Mouse (Mus musculus): Measurements from ENCODE around the gene Abca5. TPM values are rescaled to one million over a fixed set of nuclear protein-coding genes. Genes with fewer than 3 reads are reported as not detected.

Gene Abca5
- polyA plus RNA-seq, 1 experiment, result 15.7 TPM

DNA sequence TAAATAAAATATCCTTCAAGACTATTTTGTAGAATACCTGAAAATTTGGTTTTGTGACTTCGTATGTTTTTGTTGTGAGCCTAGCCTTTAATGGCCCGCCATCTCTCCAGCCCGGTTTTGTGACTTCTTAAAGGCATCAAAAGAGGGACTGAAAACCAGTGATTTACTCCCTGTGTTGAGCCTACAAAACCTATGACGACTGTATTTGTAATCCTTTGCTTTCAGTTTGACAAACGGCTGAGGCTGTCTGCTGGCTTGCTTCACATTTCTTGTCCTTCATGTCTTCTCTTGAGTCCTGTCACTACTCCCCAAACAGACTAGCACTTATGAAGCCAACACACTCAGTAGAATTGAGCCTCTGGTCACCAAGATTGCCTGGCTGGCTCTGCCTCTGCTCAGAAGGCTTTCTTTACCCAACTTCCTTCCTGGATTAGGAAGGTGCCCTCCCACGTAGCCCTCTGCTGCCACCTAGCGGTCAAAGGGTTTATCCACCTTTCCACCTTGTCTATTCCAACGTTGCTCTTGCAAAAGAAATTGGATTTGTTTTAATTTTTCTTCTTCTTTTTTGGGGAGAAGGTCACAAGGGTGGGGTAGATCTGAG is 69.2 kb downstream of the Abca5 start:
- DNase-seq, result peak; percentile 65 to 83
- 48% methylated on average over 8 of the region's 8 CpGs for WGBS
- no peak overlapping the region for H3K27ac ChIP-seq (ENCODE audit: insufficient read depth, low read length)
- TF ChIP-seq CTCF (IDR thresholded peaks at IDR 0.05; ENCODE audit: borderline replicate concordance, insufficient read depth, low read depth, low read length) (peak; percentile 94), POLR2A (IDR thresholded peaks at IDR 0.05; ENCODE audit: borderline replicate concordance, insufficient read depth, low read length) (no peak)
- no peaks in the 10 kb centered on the region for H3K27me3 ChIP-seq (ENCODE audit: control insufficient read depth, insufficient read depth, low read length)
- H3K4me3 ChIP-seq (replicated peaks; ENCODE audit: insufficient read depth, low read depth, low read length), result no peak overlapping the region
- peaks cover 5% of the 10 kb centered on the region for H3K4me1 ChIP-seq (ENCODE audit: control insufficient read depth, insufficient read depth, low read length)

DNA sequence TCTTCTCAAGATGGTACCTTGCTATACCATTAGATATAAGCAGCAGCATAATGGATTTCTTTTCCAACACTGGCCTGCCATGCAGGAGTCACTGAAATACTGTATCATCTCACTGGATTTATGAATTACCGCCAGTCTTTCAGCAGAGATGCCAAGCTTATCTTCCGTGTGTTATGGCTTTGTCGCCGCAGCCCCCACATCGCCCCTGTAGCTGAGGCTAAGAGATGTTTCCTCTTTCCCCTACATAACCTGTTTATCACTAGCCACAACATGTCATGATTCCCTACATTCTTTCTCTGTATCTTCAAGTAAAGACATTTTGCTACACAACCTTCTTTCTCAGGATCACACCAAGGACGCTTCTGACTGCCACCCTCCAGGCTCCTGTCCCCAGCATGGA is 70.3 kb downstream of the Abca5 start:
- Histone ChIP-seq H3K27ac (ENCODE audit: insufficient read depth, low read length) (no peak overlapping the region), H3K4me1 (ENCODE audit: control insufficient read depth, insufficient read depth, low read length) (peaks cover 5% of the 10 kb centered on the region), H3K4me3 (replicated peaks; ENCODE audit: insufficient read depth, low read depth, low read length) (no peak overlapping the region), H3K27me3 (ENCODE audit: control insufficient read depth, insufficient read depth, low read length) (no peaks in the 10 kb centered on the region)
- WGBS, result 88% methylated on average over 6 of the region's 6 CpGs
- no peak for DNase-seq
- TF ChIP-seq CTCF (IDR thresholded peaks at IDR 0.05; ENCODE audit: borderline replicate concordance, insufficient read depth, low read depth, low read length) (no peak), POLR2A (IDR thresholded peaks at IDR 0.05; ENCODE audit: borderline replicate concordance, insufficient read depth, low read length) (no peak)

- Histone ChIP-seq H3K4me3 (replicated peaks; ENCODE audit: insufficient read depth, low read depth, low read length) (no peak overlapping the region), H3K27me3 (ENCODE audit: control insufficient read depth, insufficient read depth, low read length) (no peaks in the 10 kb centered on the region), H3K4me1 (ENCODE audit: control insufficient read depth, insufficient read depth, low read length) (peaks cover 5% of the 10 kb centered on the region), H3K27ac (ENCODE audit: insufficient read depth, low read length) (no peak overlapping the region)
- WGBS, result 40% methylated on average over 11 of the region's 11 CpGs
- TF ChIP-seq POLR2A (IDR thresholded peaks at IDR 0.05; ENCODE audit: borderline replicate concordance, insufficient read depth, low read length) (no peak), CTCF (IDR thresholded peaks at IDR 0.05; ENCODE audit: borderline replicate concordance, insufficient read depth, low read depth, low read length) (no peak)
- no peak for DNase-seq
Observed at GRCm38 (mm10) chr11:110266757-110267156, 70.8 kb downstream of the Abca5 start.

GRCm38 (mm10) chr11:110261867-110262266 is 75.6 kb downstream of the Abca5 start:
- DNase-seq, result no peak
- Histone ChIP-seq H3K27ac (ENCODE audit: insufficient read depth, low read length) (no peak overlapping the region), H3K4me3 (replicated peaks; ENCODE audit: insufficient read depth, low read depth, low read length) (no peak overlapping the region), H3K4me1 (ENCODE audit: control insufficient read depth, insufficient read depth, low read length) (peaks cover 2% of the 10 kb centered on the region), H3K27me3 (ENCODE audit: control insufficient read depth, insufficient read depth, low read length) (no peaks in the 10 kb centered on the region)
- TF ChIP-seq CTCF (IDR thresholded peaks at IDR 0.05; ENCODE audit: borderline replicate concordance, insufficient read depth, low read depth, low read length), result no peak
- TF ChIP-seq POLR2A (IDR thresholded peaks at IDR 0.05; ENCODE audit: borderline replicate concordance, insufficient read depth, low read length), result no peak
- 71% methylated on average over 3 of the region's 3 CpGs for WGBS

DNA sequence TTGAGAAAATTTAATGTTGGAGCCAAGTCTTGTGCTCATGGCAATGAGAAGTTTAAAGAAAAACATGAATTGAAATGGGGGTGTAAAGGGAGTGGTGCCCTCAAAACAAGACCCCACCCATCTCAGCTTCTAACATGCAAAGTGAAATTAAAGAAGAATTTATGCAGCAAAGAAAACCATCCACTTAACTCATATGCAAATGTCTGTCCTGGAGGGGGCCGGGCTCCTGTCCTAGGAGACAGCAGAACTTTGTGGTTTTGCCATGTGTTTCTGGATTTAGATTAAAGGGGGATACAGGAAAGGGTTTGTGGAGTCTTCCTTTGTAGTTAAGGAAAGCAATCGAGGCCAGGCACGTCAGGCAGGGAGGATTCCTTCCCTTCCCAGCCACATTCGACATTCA is 79.6 kb downstream of the Abca5 start:
- Histone ChIP-seq H3K4me1 (ENCODE audit: control insufficient read depth, insufficient read depth, low read length) (no peaks in the 10 kb centered on the region), H3K4me3 (replicated peaks; ENCODE audit: insufficient read depth, low read depth, low read length) (no peak overlapping the region), H3K27ac (ENCODE audit: insufficient read depth, low read length) (no peak overlapping the region), H3K27me3 (ENCODE audit: control insufficient read depth, insufficient read depth, low read length) (no peaks in the 10 kb centered on the region)
- WGBS, result 68% methylated on average over 4 of the region's 4 CpGs
- DNase-seq, result no peak
- TF ChIP-seq CTCF (IDR thresholded peaks at IDR 0.05; ENCODE audit: borderline replicate concordance, insufficient read depth, low read depth, low read length), result no peak
- no peak for TF ChIP-seq POLR2A (IDR thresholded peaks at IDR 0.05; ENCODE audit: borderline replicate concordance, insufficient read depth, low read length)

DNA sequence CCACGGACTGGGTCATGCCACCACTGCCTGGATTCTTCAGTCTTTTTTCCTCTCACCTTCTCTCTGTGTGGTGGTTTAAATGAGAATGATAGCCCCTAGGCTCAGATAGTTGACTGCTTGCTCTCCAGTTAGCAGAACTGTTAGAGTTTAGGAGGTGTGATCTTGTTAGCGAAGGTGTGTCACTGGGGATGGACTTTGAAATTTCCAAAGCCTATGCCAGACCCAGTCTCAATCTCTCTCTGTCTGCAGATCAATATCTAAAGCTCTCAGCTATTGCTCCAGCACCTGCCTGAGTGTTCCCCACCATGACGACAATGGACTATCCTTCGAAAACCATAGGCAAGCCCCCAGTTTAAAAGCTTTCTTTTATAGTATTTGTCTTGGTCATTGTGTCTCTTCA is 80.5 kb downstream of the Abca5 start:
- Histone ChIP-seq H3K27me3 (ENCODE audit: control insufficient read depth, insufficient read depth, low read length) (no peaks in the 10 kb centered on the region), H3K4me1 (ENCODE audit: control insufficient read depth, insufficient read depth, low read length) (no peaks in the 10 kb centered on the region), H3K27ac (ENCODE audit: insufficient read depth, low read length) (no peak overlapping the region), H3K4me3 (replicated peaks; ENCODE audit: insufficient read depth, low read depth, low read length) (no peak overlapping the region)
- no peak for DNase-seq
- 95% methylated on average over 4 of the region's 4 CpGs for WGBS
- TF ChIP-seq CTCF (IDR thresholded peaks at IDR 0.05; ENCODE audit: borderline replicate concordance, insufficient read depth, low read depth, low read length) (no peak), POLR2A (IDR thresholded peaks at IDR 0.05; ENCODE audit: borderline replicate concordance, insufficient read depth, low read length) (no peak)

DNA sequence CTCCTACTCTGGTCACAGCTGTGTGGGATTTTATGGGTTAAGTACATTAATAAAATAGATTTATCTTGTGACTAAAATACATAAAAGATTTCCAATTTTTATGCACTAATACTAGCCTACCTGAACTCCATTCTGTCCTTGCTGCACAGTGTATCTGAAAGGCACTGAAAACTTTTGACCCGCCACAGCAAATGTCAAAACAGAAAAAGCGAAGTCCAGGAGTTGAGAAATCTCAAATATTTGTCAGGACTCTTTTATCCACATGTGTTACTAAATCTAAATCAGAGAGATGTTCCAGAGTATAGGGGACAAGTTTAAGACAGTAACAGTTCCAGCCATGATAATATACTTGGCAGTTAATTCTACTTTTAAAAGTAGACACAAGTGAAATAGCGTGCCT is 85.3 kb downstream of the Abca5 start:
- 89% methylated on average over 3 of the region's 3 CpGs for WGBS
- no peaks in the 10 kb centered on the region for H3K4me1 ChIP-seq (ENCODE audit: control insufficient read depth, insufficient read depth, low read length)
- TF ChIP-seq POLR2A (IDR thresholded peaks at IDR 0.05; ENCODE audit: borderline replicate concordance, insufficient read depth, low read length), result no peak
- TF ChIP-seq CTCF (IDR thresholded peaks at IDR 0.05; ENCODE audit: borderline replicate concordance, insufficient read depth, low read depth, low read length), result no peak
- no peak overlapping the region for H3K4me3 ChIP-seq (replicated peaks; ENCODE audit: insufficient read depth, low read depth, low read length)
- DNase-seq, result no peak
- H3K27me3 ChIP-seq (ENCODE audit: control insufficient read depth, insufficient read depth, low read length), result no peaks in the 10 kb centered on the region
- no peak overlapping the region for H3K27ac ChIP-seq (ENCODE audit: insufficient read depth, low read length)

DNA sequence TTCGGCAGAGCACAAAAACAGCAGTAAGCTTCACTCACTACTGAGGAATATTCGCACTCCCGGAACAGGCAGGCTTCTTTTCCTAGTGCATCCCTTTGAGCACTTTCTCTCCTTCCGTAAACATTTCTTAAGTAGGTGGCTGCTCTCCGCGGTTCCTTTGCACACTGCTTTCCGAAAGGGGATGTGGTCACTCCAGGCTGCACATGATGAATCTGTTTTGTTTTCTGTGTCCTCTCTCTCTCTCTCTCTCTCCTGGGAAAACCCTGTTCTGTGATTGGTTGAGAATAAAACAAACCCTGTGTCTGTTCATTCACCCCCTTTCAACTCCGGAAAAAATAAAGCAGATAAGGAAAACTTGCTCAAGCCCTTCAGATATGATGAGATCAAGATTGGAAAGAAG is 86.0 kb downstream of the Abca5 start, which contains the start of gene Abca6:
Gene Abca6 (minus strand): TSS at position 243 of the 400 bp plus-strand sequence.
- H3K4me1 ChIP-seq (ENCODE audit: control insufficient read depth, insufficient read depth, low read length), result no peaks in the 10 kb centered on the region
- TF ChIP-seq CTCF (IDR thresholded peaks at IDR 0.05; ENCODE audit: borderline replicate concordance, insufficient read depth, low read depth, low read length), result no peak
- TF ChIP-seq POLR2A (IDR thresholded peaks at IDR 0.05; ENCODE audit: borderline replicate concordance, insufficient read depth, low read length), result no peak
- no peaks in the 10 kb centered on the region for H3K27me3 ChIP-seq (ENCODE audit: control insufficient read depth, insufficient read depth, low read length)
- no peak within 1 kb of the TSS for H3K4me3 ChIP-seq (replicated peaks; ENCODE audit: insufficient read depth, low read depth, low read length)
- DNase-seq, result no peak
- 7% methylated on average over 8 of the region's 8 CpGs for WGBS
- H3K27ac ChIP-seq (ENCODE audit: insufficient read depth, low read length), result no peak within 1 kb of the TSS

All from cerebellum, adult 2 months (tissue).